Mouse (Mus musculus) midbrain, embryonic 13.5 days (tissue): ENCODE measurements around the gene Zc3h7a. TPM values are rescaled to one million over a fixed set of nuclear protein-coding genes. Genes with fewer than 3 reads are reported as not detected.
"Not testable (repeated sequence)": the region's sequence is repeated elsewhere in the genome, so short reads cannot be mapped to it uniquely, and the experiment has no call there.

Source experiments
- ATAC-seq: fragments of 200-750 bp; cut with Nextera tagmentation; 2 replicates; pipeline ENCODE4 v1.8.0; 2017; ENCODE audit warnings: mild to moderate bottlenecking, moderate TSS enrichment, moderate library complexity
- H3K27ac ChIP-seq: fragments of 300-500 bp; sonication (generic); 2 replicates; pipeline ENCODE4 v1.5.1; 2015; ENCODE audit warnings: inconsistent platforms, mild to moderate bottlenecking, moderate library complexity
- H3K27me3 ChIP-seq: fragments of 300-500 bp; sonication (generic); 2 replicates; pipeline ENCODE4 v1.6.1; 2015; ENCODE audit warnings: mild to moderate bottlenecking, inconsistent platforms
- H3K36me3 ChIP-seq: fragments of 300-500 bp; sonication (generic); 2 replicates; pipeline ENCODE4 v1.6.1; 2015; ENCODE audit warnings: mild to moderate bottlenecking, inconsistent platforms
- H3K4me1 ChIP-seq: fragments of 300-500 bp; sonication (generic); replicated peaks from 2 replicates; pipeline ENCODE4 v1.6.1; 2015; ENCODE audit warnings: inconsistent platforms
- H3K4me2 ChIP-seq: fragments of 300-500 bp; sonication (generic); replicated peaks from 2 replicates; pipeline ENCODE4 v1.6.1; 2015; ENCODE audit warnings: moderate library complexity, mild to moderate bottlenecking, inconsistent platforms
- H3K4me3 ChIP-seq: fragments of 300-500 bp; sonication (generic); replicated peaks from 2 replicates; pipeline ENCODE4 v1.5.1; 2015; ENCODE audit warnings: mild to moderate bottlenecking, inconsistent platforms
- H3K9ac ChIP-seq: fragments of 300-500 bp; sonication (generic); replicated peaks from 2 replicates; pipeline ENCODE4 v1.6.1; 2015; ENCODE audit warnings: mild to moderate bottlenecking, inconsistent platforms
- H3K9me3 ChIP-seq: fragments of 300-500 bp; sonication (generic); 2 replicates; pipeline ENCODE4 v1.6.1; 2016; ENCODE audit warnings: mild to moderate bottlenecking, inconsistent platforms
- WGBS: fragments of 180-500 bp; shearing (Covaris S2); methylation state at CpG from one replicate; pipeline ENCODE4 v1.1.7; 2015; 5-methylcytosine and 5-hydroxymethylcytosine counted together
- polyA plus RNA-seq: library from polyadenylated mRNA; unstranded; fragments of >200 nt; fragmentation: Nextera tagmentation; extraction: Ambion mirVana; gene quantifications from 2 replicates; pipeline ENCODE4 v1.2.1, GENCODE M21; 2015

The Zc3h7a gene
- polyA plus RNA-seq, 1 experiment from 2014 or later, result 79.3 TPM

- H3K9me3 ChIP-seq, result no peaks in the 10 kb centered on the region
- H3K4me3 ChIP-seq, result peak overlapping the region; percentile 88
- peaks cover 8% of the 10 kb centered on the region for H3K27me3 ChIP-seq
- H3K4me1 ChIP-seq, result peaks cover 23% of the 10 kb centered on the region
- H3K36me3 ChIP-seq, result no peaks in the 10 kb centered on the region
- 4% methylated on average over 4 of the region's 4 CpGs for WGBS
- peak overlapping the region; percentile 88 for H3K9ac ChIP-seq
- H3K27ac ChIP-seq, result no peak overlapping the region
- ATAC-seq, result 0 out of 2 replicates have a peak, but pooled peaks have one; percentile 1
- peak overlapping the region; percentile 91 for H3K4me2 ChIP-seq
Measured at GRCm38 (mm10) chr16:11176884-11177244, 671 bp upstream of the Zc3h7a start.

DNA sequence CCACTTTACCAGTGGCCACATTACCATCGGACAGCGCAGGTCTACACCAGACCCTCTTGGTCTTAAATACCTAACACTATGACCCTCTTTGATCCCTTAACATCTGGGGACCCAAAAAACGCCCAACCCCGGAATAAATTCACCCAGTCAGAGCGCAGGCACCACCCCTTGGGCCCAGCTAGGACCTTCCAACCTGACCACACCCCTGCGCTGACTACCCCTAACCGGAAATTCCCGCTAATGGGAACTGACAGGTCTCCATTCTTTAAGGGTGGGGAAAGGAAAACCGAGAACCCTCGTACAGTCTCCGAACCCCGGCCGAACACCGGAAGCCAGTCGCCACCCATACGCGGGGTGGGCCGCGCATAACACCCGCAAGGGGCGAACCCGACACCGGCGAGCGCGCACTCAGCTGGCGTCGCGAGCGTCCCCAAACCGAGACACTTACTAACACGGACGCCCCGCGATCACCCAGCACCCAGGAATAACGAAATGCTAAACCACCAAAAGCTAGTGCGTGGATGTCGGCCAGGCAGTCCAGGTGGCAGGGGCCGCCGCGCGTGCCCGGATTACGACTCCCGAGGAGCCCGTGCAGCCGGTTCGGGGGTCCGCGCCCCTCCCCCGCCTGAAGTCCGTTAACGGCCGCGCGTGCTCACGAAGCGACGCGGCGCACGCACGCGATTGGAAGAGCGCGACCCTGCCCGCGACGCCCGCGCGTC, 545 bp downstream of the Zc3h7a start:
- peak overlapping the region; percentile 88 for H3K9ac ChIP-seq
- under 1% methylated on average over 72 of the region's 72 CpGs for WGBS
- ATAC-seq, result peak; percentile 76
- H3K4me2 ChIP-seq, result peak overlapping the region; percentile 91
- H3K27ac ChIP-seq, result peak overlapping the region; percentile 89
- peaks cover 8% of the 10 kb centered on the region for H3K27me3 ChIP-seq
- no peaks in the 10 kb centered on the region for H3K9me3 ChIP-seq
- peak overlapping the region; percentile 88 for H3K4me3 ChIP-seq
- H3K4me1 ChIP-seq, result peaks cover 23% of the 10 kb centered on the region
- H3K36me3 ChIP-seq, result no peaks in the 10 kb centered on the region

- no peaks in the 10 kb centered on the region for H3K9me3 ChIP-seq
- peak overlapping the region; percentile 91 for H3K4me2 ChIP-seq
- H3K4me1 ChIP-seq, result peaks cover 23% of the 10 kb centered on the region
- peak overlapping the region; percentile 88 for H3K9ac ChIP-seq
- peaks cover 8% of the 10 kb centered on the region for H3K27me3 ChIP-seq
- H3K36me3 ChIP-seq, result no peaks in the 10 kb centered on the region
- WGBS, result 15% methylated on average over 9 of the region's 9 CpGs
- no peak for ATAC-seq
- H3K27ac ChIP-seq, result peak overlapping the region; percentile 89
- peak overlapping the region; percentile 88 for H3K4me3 ChIP-seq
Measured at GRCm38 (mm10) chr16:11175100-11175488, 1.1 kb downstream of the Zc3h7a start.

DNA sequence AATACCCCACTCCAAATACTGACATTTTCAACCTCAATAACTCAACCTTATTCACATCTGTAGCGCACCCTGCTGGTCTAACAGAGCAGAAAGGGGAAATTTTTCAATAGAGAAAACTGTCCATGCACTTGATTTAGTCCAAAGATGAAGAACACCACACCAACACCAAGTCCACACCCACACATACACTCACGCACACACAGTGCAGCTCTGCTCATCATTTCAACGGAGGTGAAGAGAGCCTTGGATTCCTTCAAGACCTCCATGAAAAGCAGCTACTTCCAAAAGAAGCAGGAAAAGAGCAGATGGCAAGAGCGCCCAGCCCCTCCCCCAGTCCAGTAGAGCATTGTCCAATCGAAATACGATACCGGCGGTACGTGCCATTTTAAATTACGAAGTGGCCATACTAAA, 1.5 kb downstream of the Zc3h7a start:
- peak overlapping the region; percentile 88 for H3K4me3 ChIP-seq
- H3K27ac ChIP-seq, result no peak overlapping the region
- no peak for ATAC-seq
- no peaks in the 10 kb centered on the region for H3K36me3 ChIP-seq
- H3K4me1 ChIP-seq, result peaks cover 23% of the 10 kb centered on the region
- H3K4me2 ChIP-seq, result peak overlapping the region; percentile 91
- peaks cover 8% of the 10 kb centered on the region for H3K27me3 ChIP-seq
- peak overlapping the region; percentile 88; the same call in 1 of the 2 replicates for H3K9ac ChIP-seq
- 8% methylated on average over 10 of the region's 10 CpGs for WGBS
- H3K9me3 ChIP-seq, result no peaks in the 10 kb centered on the region

- no peak for ATAC-seq
- Histone ChIP-seq H3K9me3 (no peaks in the 10 kb centered on the region), H3K9ac (no peak overlapping the region), H3K4me2 (no peak overlapping the region), H3K4me3 (no peak overlapping the region), H3K36me3 (no peaks in the 10 kb centered on the region), H3K27me3 (no peaks in the 10 kb centered on the region), H3K4me1 (peaks cover 18% of the 10 kb centered on the region), H3K27ac (no peak overlapping the region)
- WGBS, result 91% methylated on average over 6 of the region's 6 CpGs
Measured at GRCm38 (mm10) chr16:11171679-11172078, 4.5 kb downstream of the Zc3h7a start.

- Histone ChIP-seq H3K4me3 (no peak overlapping the region), H3K27ac (no peak overlapping the region), H3K9ac (no peak overlapping the region), H3K4me2 (no peak overlapping the region), H3K36me3 (peaks cover 18% of the 10 kb centered on the region), H3K4me1 (no peaks in the 10 kb centered on the region), H3K27me3 (no peaks in the 10 kb centered on the region), H3K9me3 (no peaks in the 10 kb centered on the region)
- no peak for ATAC-seq
- WGBS, result 91% methylated on average over 2 of the region's 2 CpGs
Measured at GRCm38 (mm10) chr16:11166431-11166830, 9.8 kb downstream of the Zc3h7a start.

DNA sequence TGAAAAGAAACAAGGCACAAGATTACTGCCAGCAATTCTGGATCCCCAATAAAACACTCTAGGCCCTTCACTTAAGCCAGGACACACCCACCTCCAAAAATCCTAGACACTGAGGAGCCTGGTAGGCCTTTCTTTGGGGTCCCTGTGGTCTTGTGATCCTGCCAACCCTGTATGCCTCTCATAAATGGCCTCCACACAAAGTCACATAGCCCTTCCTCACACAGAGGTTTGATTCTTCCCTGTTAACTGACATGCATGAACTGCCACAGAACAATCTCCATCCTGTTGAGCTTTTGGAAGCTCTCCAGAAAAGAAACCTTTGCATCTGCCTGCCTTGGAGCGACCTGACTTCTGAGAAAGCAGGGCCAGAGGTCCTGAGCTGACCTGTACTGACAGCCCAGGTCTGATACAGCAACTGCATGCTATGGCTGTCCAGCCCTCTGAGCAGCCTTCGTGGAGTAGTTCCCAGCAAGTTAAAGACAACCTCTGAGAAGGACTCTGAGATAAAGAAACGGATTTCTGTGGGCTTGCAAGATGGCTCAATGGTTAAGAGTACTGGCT, 11.4 kb downstream of the Zc3h7a start:
- H3K4me3 ChIP-seq, result no peak overlapping the region
- H3K27ac ChIP-seq, result no peak overlapping the region
- H3K9ac ChIP-seq, result no peak overlapping the region
- H3K36me3 ChIP-seq, result peaks cover 24% of the 10 kb centered on the region
- H3K9me3 ChIP-seq, result no peaks in the 10 kb centered on the region
- no peak overlapping the region for H3K4me2 ChIP-seq
- 88% methylated on average over 3 of the region's 3 CpGs for WGBS
- no peaks in the 10 kb centered on the region for H3K27me3 ChIP-seq
- no peaks in the 10 kb centered on the region for H3K4me1 ChIP-seq
- no peak for ATAC-seq

DNA sequence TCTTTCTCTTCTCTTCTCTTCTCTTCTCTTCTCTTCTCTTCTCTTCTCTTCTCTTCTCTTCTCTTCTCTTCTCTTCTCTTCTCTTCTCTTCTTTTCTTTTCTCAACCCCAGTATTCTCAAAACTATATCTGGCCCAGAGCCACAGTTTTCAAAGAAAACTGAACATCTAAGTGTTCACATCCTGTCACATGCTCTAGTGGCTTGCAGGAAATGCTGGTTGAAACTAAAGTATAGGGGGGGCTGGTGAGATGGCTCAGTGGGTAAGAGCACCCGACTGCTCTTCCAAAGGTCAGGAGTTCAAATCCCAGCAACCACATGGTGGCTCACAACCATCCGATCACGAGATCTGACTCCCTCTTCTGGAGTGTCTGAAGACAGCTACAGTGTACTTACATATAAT, 18.5 kb downstream of the Zc3h7a start:
- H3K27me3 ChIP-seq, H3K9ac ChIP-seq, H3K4me3 ChIP-seq, ATAC-seq, H3K4me1 ChIP-seq, H3K9me3 ChIP-seq, H3K27ac ChIP-seq, H3K4me2 ChIP-seq: not testable (repeated sequence)
- WGBS, result 93% methylated on average over 2 of the region's 3 CpGs
- H3K36me3 ChIP-seq, result peaks cover 70% of the 10 kb centered on the region

- no peak for ATAC-seq
- Histone ChIP-seq H3K9ac (no peak overlapping the region), H3K4me1 (no peaks in the 10 kb centered on the region), H3K27me3 (no peaks in the 10 kb centered on the region), H3K27ac (no peak overlapping the region), H3K9me3 (no peaks in the 10 kb centered on the region), H3K4me3 (no peak overlapping the region), H3K36me3 (peaks cover 71% of the 10 kb centered on the region), H3K4me2 (no peak overlapping the region)
Measured at GRCm38 (mm10) chr16:11154500-11154899, 21.7 kb downstream of the Zc3h7a start.

GRCm38 (mm10) chr16:11143706-11144483, 32.3 kb downstream of the Zc3h7a start:
- H3K4me3 ChIP-seq, H3K4me1 ChIP-seq, H3K4me2 ChIP-seq, H3K27me3 ChIP-seq, ATAC-seq, H3K9ac ChIP-seq, H3K9me3 ChIP-seq, H3K27ac ChIP-seq: not testable (repeated sequence)
- WGBS, result 15% methylated on average over 56 of the region's 56 CpGs
- H3K36me3 ChIP-seq, result peaks cover 62% of the 10 kb centered on the region

GRCm38 (mm10) chr16:11134348-11135344, 41.5 kb downstream of the Zc3h7a start, which contains the start of gene Txndc11:
Gene Txndc11 (minus strand): TSS chr16:11134650.
- H3K27me3 ChIP-seq, result no peaks in the 10 kb centered on the region
- H3K36me3 ChIP-seq, result peaks cover 26% of the 10 kb centered on the region
- H3K9ac ChIP-seq, result peak within 1 kb of the TSS; percentile 86
- peaks cover 29% of the 10 kb centered on the region for H3K4me1 ChIP-seq
- no peaks in the 10 kb centered on the region for H3K9me3 ChIP-seq
- H3K27ac ChIP-seq, result peak within 1 kb of the TSS; percentile 91
- H3K4me3 ChIP-seq, result peak within 1 kb of the TSS; percentile 78
- peak; percentile 99 for ATAC-seq
- WGBS, result under 1% methylated on average over 76 of the region's 80 CpGs
- peak within 1 kb of the TSS; percentile 73 for H3K4me2 ChIP-seq
